Mouse (Mus musculus) embryonic facial prominence, embryonic 10.5 days (tissue): ENCODE data around the gene Wdr6. TPM values are rescaled to one million over a fixed set of nuclear protein-coding genes. Genes with fewer than 3 reads are reported as not detected.

Source experiments
- DNase-seq: peaks from one replicate; pipeline ENCODE4 v3.0.0-alpha.2; 2017; ENCODE audit warnings: low spot score
- H3K27ac ChIP-seq: fragments of 300-500 bp; sonication (generic); replicated peaks from 2 replicates; pipeline ENCODE4 v1.5.1; 2016; ENCODE audit warnings: mild to moderate bottlenecking
- H3K27me3 ChIP-seq: fragments of 300-500 bp; sonication (generic); replicated peaks from 2 replicates; pipeline ENCODE4 v1.6.1; 2016; ENCODE audit warnings: low read depth, mild to moderate bottlenecking; ENCODE audit not compliant: poor library complexity, severe bottlenecking
- H3K36me3 ChIP-seq: fragments of 300-500 bp; sonication (generic); replicated peaks from 2 replicates; pipeline ENCODE4 v1.6.1; 2016; ENCODE audit warnings: mild to moderate bottlenecking, moderate library complexity
- H3K4me1 ChIP-seq: fragments of 300-500 bp; sonication (generic); 2 replicates; pipeline ENCODE4 v1.6.1; 2016
- H3K4me3 ChIP-seq: fragments of 300-500 bp; sonication (generic); 2 replicates; pipeline ENCODE4 v1.5.1; 2016; ENCODE audit warnings: mild to moderate bottlenecking, moderate library complexity
- H3K9me3 ChIP-seq: fragments of 300-500 bp; sonication (generic); 2 replicates; pipeline ENCODE4 v1.6.1; 2016; ENCODE audit warnings: mild to moderate bottlenecking
- WGBS: fragments of 180-500 bp; shearing (Covaris S2); methylation state at CpG from one replicate; pipeline ENCODE4 v1.1.7; 2016; 5-methylcytosine and 5-hydroxymethylcytosine counted together
- polyA plus RNA-seq: library from polyadenylated mRNA; unstranded; fragments of >200 nt; fragmentation: Nextera tagmentation; extraction: Ambion mirVana; gene quantifications from 2 replicates; pipeline ENCODE4 v1.2.1, GENCODE M21; 2016

Gene Wdr6
- polyA plus RNA-seq, 1 experiment from 2014 or later = 215 TPM

- 89% methylated on average over 4 of the region's 4 CpGs for WGBS
- H3K9me3 ChIP-seq = no peaks in the 10 kb centered on the region
- DNase-seq = no peak
- no peak overlapping the region for H3K4me3 ChIP-seq
- no peak overlapping the region for H3K27ac ChIP-seq
- no peaks in the 10 kb centered on the region; the same call in 1 of the 2 replicates for H3K36me3 ChIP-seq
- no peaks in the 10 kb centered on the region for H3K27me3 ChIP-seq
- peaks cover 39% of the 10 kb centered on the region for H3K4me1 ChIP-seq
These were observed 12.9 kb upstream of the Wdr6 start for GRCm38 (mm10) chr9:108591462-108591861.

GRCm38 (mm10) chr9:108589229-108589628 lies 10.7 kb upstream of the Wdr6 start:
- WGBS = 76% methylated on average over 5 of the region's 5 CpGs

GRCm38 (mm10) chr9:108587571-108588180 lies 9.1 kb upstream of the Wdr6 start:
- Histone ChIP-seq H3K27me3 (no peaks in the 10 kb centered on the region), H3K27ac (peak overlapping the region; percentile 92), H3K4me1 (peaks cover 40% of the 10 kb centered on the region), H3K36me3 (no peaks in the 10 kb centered on the region), H3K9me3 (no peaks in the 10 kb centered on the region), H3K4me3 (peak overlapping the region; percentile 53)
- peak; percentile 91 for DNase-seq
- 1% methylated on average over 14 of the region's 14 CpGs for WGBS

More at GRCm38 (mm10) chr9:108589229-108589628, 10.7 kb upstream of the Wdr6 start:
- H3K36me3 ChIP-seq = no peaks in the 10 kb centered on the region; the same call in 1 of the 2 replicates
- peak; percentile 31 for DNase-seq
- peak overlapping the region; percentile 92 for H3K27ac ChIP-seq
- no peak overlapping the region for H3K4me3 ChIP-seq
- H3K9me3 ChIP-seq = no peaks in the 10 kb centered on the region
- H3K4me1 ChIP-seq = peaks cover 40% of the 10 kb centered on the region
- no peaks in the 10 kb centered on the region for H3K27me3 ChIP-seq

DNA sequence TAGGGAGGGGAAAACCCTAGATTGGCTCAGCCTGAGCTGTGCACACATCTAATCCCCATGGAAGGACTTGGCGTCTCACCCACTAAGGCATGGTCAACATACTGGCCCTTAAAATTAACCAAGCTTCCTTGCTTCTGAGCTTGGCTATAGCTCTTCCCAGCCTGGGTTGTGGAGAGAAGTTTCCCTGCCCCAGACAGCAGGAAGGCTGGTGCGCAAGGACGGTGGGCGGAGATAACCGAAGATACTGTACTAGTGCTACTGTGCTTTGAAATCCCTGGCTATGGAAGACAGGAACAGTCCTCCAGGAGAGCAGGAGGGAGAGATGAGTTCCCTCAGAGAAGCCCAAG lies 778 bp upstream of the Wdr6 start:
- no peaks in the 10 kb centered on the region for H3K9me3 ChIP-seq
- no peak for DNase-seq
- H3K27ac ChIP-seq = peak overlapping the region; percentile 98
- 67% methylated on average over 5 of the region's 5 CpGs for WGBS
- H3K36me3 ChIP-seq = peaks cover 43% of the 10 kb centered on the region
- peaks cover 48% of the 10 kb centered on the region for H3K4me1 ChIP-seq
- H3K4me3 ChIP-seq = peak overlapping the region; percentile 71
- H3K27me3 ChIP-seq = no peaks in the 10 kb centered on the region

- under 1% methylated on average over 24 of the region's 24 CpGs for WGBS
- no peak for DNase-seq
- Histone ChIP-seq H3K36me3 (peaks cover 56% of the 10 kb centered on the region), H3K27me3 (no peaks in the 10 kb centered on the region), H3K4me1 (peaks cover 59% of the 10 kb centered on the region), H3K4me3 (peak overlapping the region; percentile 71), H3K27ac (peak overlapping the region; percentile 98), H3K9me3 (no peaks in the 10 kb centered on the region)
These were observed 500 bp downstream of the Wdr6 start for GRCm38 (mm10) chr9:108577934-108578544.

GRCm38 (mm10) chr9:108577025-108577424 lies 1.5 kb downstream of the Wdr6 start:
- H3K27ac ChIP-seq = peak overlapping the region; percentile 98
- H3K9me3 ChIP-seq = no peaks in the 10 kb centered on the region
- peaks cover 61% of the 10 kb centered on the region for H3K4me1 ChIP-seq
- peaks cover 63% of the 10 kb centered on the region for H3K36me3 ChIP-seq
- WGBS = 70% methylated on average over 6 of the region's 6 CpGs
- peak overlapping the region; percentile 71 for H3K4me3 ChIP-seq
- DNase-seq = no peak
- no peaks in the 10 kb centered on the region for H3K27me3 ChIP-seq

- Histone ChIP-seq H3K4me1 (peaks cover 66% of the 10 kb centered on the region), H3K27me3 (no peaks in the 10 kb centered on the region), H3K4me3 (peak overlapping the region; percentile 71; the same call in 1 of the 2 replicates), H3K36me3 (peaks cover 67% of the 10 kb centered on the region), H3K27ac (no peak overlapping the region), H3K9me3 (no peaks in the 10 kb centered on the region)
- WGBS = 91% methylated on average over 37 of the region's 37 CpGs
- no peak for DNase-seq
These were observed 2.9 kb downstream of the Wdr6 start for GRCm38 (mm10) chr9:108575321-108576297.

GRCm38 (mm10) chr9:108574921-108575320 lies 3.6 kb downstream of the Wdr6 start:
- Histone ChIP-seq H3K27me3 (no peaks in the 10 kb centered on the region), H3K27ac (no peak overlapping the region), H3K4me3 (peak overlapping the region; percentile 71; the same call in 1 of the 2 replicates), H3K4me1 (peaks cover 73% of the 10 kb centered on the region), H3K9me3 (no peaks in the 10 kb centered on the region), H3K36me3 (peaks cover 67% of the 10 kb centered on the region)
- DNase-seq = peak; percentile 8
- 88% methylated on average over 12 of the region's 12 CpGs for WGBS

GRCm38 (mm10) chr9:108573774-108574690 lies 4.5 kb downstream of the Wdr6 start:
- DNase-seq = peak; percentile 85
- Histone ChIP-seq H3K27ac (no peak overlapping the region), H3K36me3 (peaks cover 67% of the 10 kb centered on the region), H3K4me1 (peaks cover 72% of the 10 kb centered on the region), H3K9me3 (no peaks in the 10 kb centered on the region), H3K4me3 (peak overlapping the region; percentile 71; the same call in 1 of the 2 replicates), H3K27me3 (no peaks in the 10 kb centered on the region)
- WGBS = 50% methylated on average over 26 of the region's 26 CpGs

DNA sequence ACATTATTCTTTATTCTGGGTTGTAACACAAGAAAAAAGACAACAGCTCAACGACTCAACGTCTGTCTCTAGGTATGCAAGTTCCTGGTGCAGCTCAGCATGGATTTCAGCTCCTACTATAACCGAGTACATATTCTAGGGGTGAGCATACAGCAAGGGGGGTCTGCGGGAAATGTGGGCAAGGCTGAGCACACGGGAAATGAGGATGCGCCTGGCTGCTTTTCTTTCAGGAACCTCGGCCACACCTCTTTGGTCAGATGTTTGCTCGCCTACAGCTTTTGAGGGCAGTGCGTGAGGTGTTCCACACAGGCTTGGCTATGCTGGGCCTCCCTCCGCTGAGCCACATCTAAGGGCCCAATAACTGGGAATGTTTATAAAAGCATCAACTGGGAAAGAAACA lies 6.2 kb downstream of the Wdr6 start:
- peaks cover 79% of the 10 kb centered on the region for H3K4me1 ChIP-seq
- DNase-seq = no peak
- H3K36me3 ChIP-seq = peaks cover 67% of the 10 kb centered on the region
- no peak overlapping the region for H3K4me3 ChIP-seq
- H3K27ac ChIP-seq = no peak overlapping the region
- no peaks in the 10 kb centered on the region for H3K9me3 ChIP-seq
- no peaks in the 10 kb centered on the region for H3K27me3 ChIP-seq
- 88% methylated on average over 10 of the region's 10 CpGs for WGBS

GRCm38 (mm10) chr9:108571401-108571973 lies 7.1 kb downstream of the Wdr6 start:
- peaks cover 79% of the 10 kb centered on the region for H3K4me1 ChIP-seq
- no peak overlapping the region for H3K27ac ChIP-seq
- no peak for DNase-seq
- H3K9me3 ChIP-seq = no peaks in the 10 kb centered on the region
- WGBS = 94% methylated on average over 16 of the region's 16 CpGs
- no peaks in the 10 kb centered on the region for H3K27me3 ChIP-seq
- H3K36me3 ChIP-seq = peaks cover 61% of the 10 kb centered on the region
- H3K4me3 ChIP-seq = peak overlapping the region; percentile 69; the same call in 1 of the 2 replicates
